Mouse (Mus musculus) neural tube, embryonic 10.5 days (tissue): ENCODE data around the gene Hba-x.
A peak's percentile ranks its signal among the peaks of the same experiment; 100 is the strongest.

ENCODE experiments used
- DNase-seq: peaks from one replicate; pipeline ENCODE4 v3.0.0-alpha.2; 2017; ENCODE audit warnings: low spot score; ENCODE audit errors: extremely low spot score

The Hba-x gene

GRCm38 (mm10) chr11:32324609-32325008 is 48.4 kb downstream of the Hba-x start:
- peak; percentile 95 for DNase-seq
